Mouse (Mus musculus): Measurements from ENCODE around the gene Borcs6. TPM values are rescaled to one million over a fixed set of nuclear protein-coding genes. Genes with fewer than 3 reads are reported as not detected.

The Borcs6 gene
- total and polyA plus RNA-seq, 3 experiments = 9.2 to 9.3 TPM; not detected in 1

DNA sequence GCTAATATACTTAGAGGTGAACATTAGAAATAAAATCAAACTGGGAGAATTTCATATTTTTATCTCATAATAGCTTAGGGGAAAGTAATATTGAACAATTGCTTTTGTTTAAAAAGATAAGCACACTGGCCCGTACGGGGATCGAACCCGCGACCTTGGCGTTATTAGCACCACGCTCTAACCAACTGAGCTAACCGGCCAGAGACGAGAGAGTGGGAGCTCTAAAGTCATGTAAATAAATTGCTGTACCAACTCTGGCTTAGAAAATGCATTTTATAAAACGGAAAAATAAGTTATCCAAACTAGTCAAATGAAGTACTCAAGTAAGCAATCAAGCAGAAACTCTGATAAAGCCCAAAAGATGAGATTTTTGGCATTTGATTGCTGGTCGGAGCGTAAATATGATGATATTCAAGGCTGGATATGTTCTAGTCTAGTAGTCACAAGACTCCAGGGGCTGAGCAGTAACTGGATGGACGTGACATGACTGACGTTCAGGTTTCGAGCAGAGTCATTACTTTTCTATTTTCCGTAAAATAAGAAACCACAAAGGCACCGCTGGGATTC is 2.8 kb downstream of the Borcs6 start:
- H3K9me3 ChIP-seq (replicated peaks; ENCODE audit: insufficient read depth, low read length) = no peaks in the 10 kb centered on the region
- H3K27ac ChIP-seq (ENCODE audit: control insufficient read depth, low read depth, low read length) = peak overlapping the region; percentile 64
- peak; percentile 84 for DNase-seq (ENCODE audit: low read depth, low spot score)
- H3K36me3 ChIP-seq (ENCODE audit: control insufficient read depth in 1 of 2, insufficient read depth in 2 of 2, low read length in 2 of 2) = peaks cover 0 to 8% of the 10 kb centered on the region in 2 experiments; a peak in 2 of 4 replicates
- H3K4me3 ChIP-seq (ENCODE audit: control insufficient read depth in 1 of 2, insufficient read depth in 1 of 2, low read depth in 2 of 2, low read length in 2 of 2) = peak overlapping the region; percentile 53 to 87
- H3K27me3 ChIP-seq (ENCODE audit: control insufficient read depth in 1 of 2, insufficient read depth in 2 of 2, low read length in 2 of 2) = no peaks in the 10 kb centered on the region
- H3K9ac ChIP-seq (ENCODE audit: control insufficient read depth, low read depth, low read length, poor library complexity, severe bottlenecking) = peak overlapping the region; percentile 80
- TF ChIP-seq MXI1 (IDR thresholded peaks at IDR 0.05; ENCODE audit: low read depth, low read length) = peak; percentile 72
- TF ChIP-seq SIN3A (IDR thresholded peaks at IDR 0.05; ENCODE audit: low read length) = peak; percentile 70
- TF ChIP-seq ZMIZ1 (IDR thresholded peaks at IDR 0.05; ENCODE audit: low read depth, low read length) = no peak
- peak; percentile 93 for TF ChIP-seq MAFK (IDR thresholded peaks at IDR 0.05; ENCODE audit: borderline replicate concordance, low read depth, low read length)
- no peak for TF ChIP-seq MYC (IDR thresholded peaks at IDR 0.05; ENCODE audit: low read depth, low read length)
- no peak for TF ChIP-seq TAL1 (IDR thresholded peaks at IDR 0.05; ENCODE audit: low read length)
- no peak for TF ChIP-seq BHLHE40 (IDR thresholded peaks at IDR 0.05; ENCODE audit: borderline replicate concordance, low read depth, low read length)
- no peak for TF ChIP-seq MYB (IDR thresholded peaks at IDR 0.05; ENCODE audit: low read depth, low read length)
- TF ChIP-seq ELF1 (IDR thresholded peaks at IDR 0.05; ENCODE audit: low read depth, low read length) = peak; percentile 60; the same call in 1 of the 2 replicates
- no peak for TF ChIP-seq ZC3H11A (IDR thresholded peaks at IDR 0.05; ENCODE audit: low read depth, low read length)
- no peak; the same call in 1 of the 2 replicates for TF ChIP-seq HCFC1 (IDR thresholded peaks at IDR 0.05; ENCODE audit: low read depth, low read length)
- TF ChIP-seq TBP (IDR thresholded peaks at IDR 0.05; ENCODE audit: low read depth, low read length) = peak; percentile 98
- no peak for TF ChIP-seq GATA1 (IDR thresholded peaks at IDR 0.05; ENCODE audit: low read depth, low read length)
- no peak for TF ChIP-seq MEF2A (IDR thresholded peaks at IDR 0.05; ENCODE audit: extremely low read depth, insufficient replicate concordance, low read depth, low read length, poor library complexity, severe bottlenecking)
- peaks cover 10% of the 10 kb centered on the region; the same call in 1 of the 2 replicates for H3K79me2 ChIP-seq (ENCODE audit: control insufficient read depth, insufficient read depth, low read length, poor library complexity)
- peaks cover 0 to 13% of the 10 kb centered on the region in 2 experiments; a peak in 2 of 4 replicates for H3K4me1 ChIP-seq (ENCODE audit: control insufficient read depth in 1 of 2, insufficient read depth in 2 of 2, low read length in 2 of 2)

DNA sequence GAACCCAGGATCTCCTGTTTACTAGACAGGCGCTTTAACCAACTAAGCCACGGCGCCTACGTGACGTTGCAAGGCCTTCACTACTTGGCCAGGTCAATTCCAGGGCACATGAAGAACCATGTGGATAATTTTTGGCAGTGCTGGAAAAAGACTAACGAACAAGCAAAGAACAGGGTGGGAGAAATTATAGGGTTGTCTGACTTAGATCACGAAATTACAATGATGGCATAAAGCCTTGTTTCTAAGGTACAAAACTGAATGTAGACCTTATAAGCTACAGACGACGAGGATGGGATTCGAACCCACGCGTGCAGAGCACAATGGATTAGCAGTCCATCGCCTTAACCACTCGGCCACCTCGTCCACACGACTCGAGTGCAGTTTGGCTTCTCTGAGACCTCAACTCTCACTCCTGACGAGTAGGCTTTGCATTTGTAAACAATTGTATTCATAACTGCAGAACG is 3.3 kb downstream of the Borcs6 start:
- Histone ChIP-seq H3K27ac (ENCODE audit: control insufficient read depth, low read depth, low read length) (peak overlapping the region; percentile 69), H3K79me2 (ENCODE audit: control insufficient read depth, insufficient read depth, low read length, poor library complexity) (peaks cover 10% of the 10 kb centered on the region; the same call in 1 of the 2 replicates), H3K9ac (ENCODE audit: control insufficient read depth, low read depth, low read length, poor library complexity, severe bottlenecking) (peak overlapping the region; percentile 72), H3K36me3 (ENCODE audit: control insufficient read depth in 1 of 2, insufficient read depth in 2 of 2, low read length in 2 of 2) (peaks cover 0 to 8% of the 10 kb centered on the region in 2 experiments; a peak in 2 of 4 replicates), H3K4me3 (ENCODE audit: control insufficient read depth in 1 of 2, insufficient read depth in 1 of 2, low read depth in 2 of 2, low read length in 2 of 2) (peak overlapping the region; percentile 44 to 70), H3K27me3 (ENCODE audit: control insufficient read depth in 1 of 2, insufficient read depth in 2 of 2, low read length in 2 of 2) (no peaks in the 10 kb centered on the region), H3K9me3 (replicated peaks; ENCODE audit: insufficient read depth, low read length) (no peaks in the 10 kb centered on the region), H3K4me1 (ENCODE audit: control insufficient read depth in 1 of 2, insufficient read depth in 2 of 2, low read length in 2 of 2) (peaks cover 0 to 13% of the 10 kb centered on the region in 2 experiments; a peak in 2 of 4 replicates)
- TF ChIP-seq SIN3A (IDR thresholded peaks at IDR 0.05; ENCODE audit: low read length) = peak; percentile 64; the same call in 1 of the 2 replicates
- 0 out of 2 replicates have a peak, but pooled peaks have one; percentile 9 for TF ChIP-seq GATA1 (IDR thresholded peaks at IDR 0.05; ENCODE audit: low read depth, low read length)
- peak; percentile 98 for TF ChIP-seq MAFK (IDR thresholded peaks at IDR 0.05; ENCODE audit: borderline replicate concordance, low read depth, low read length)
- peak; percentile 98 for TF ChIP-seq TBP (IDR thresholded peaks at IDR 0.05; ENCODE audit: low read depth, low read length)
- no peak for TF ChIP-seq MAZ (IDR thresholded peaks at IDR 0.05; ENCODE audit: low read depth, low read length)
- TF ChIP-seq ZMIZ1 (IDR thresholded peaks at IDR 0.05; ENCODE audit: low read depth, low read length) = no peak
- TF ChIP-seq SMC3 (IDR thresholded peaks at IDR 0.05; ENCODE audit: low read depth, low read length) = no peak
- no peak for TF ChIP-seq POLR2A (IDR thresholded peaks at IDR 0.05; ENCODE audit: control insufficient read depth in 1 of 2, insufficient read depth in 1 of 2, low read depth in 1 of 2, low read length in 2 of 2, poor library complexity in 1 of 2)
- peak; percentile 76; the same call in 1 of the 2 replicates for TF ChIP-seq MYC (IDR thresholded peaks at IDR 0.05; ENCODE audit: low read depth, low read length)
- peak; percentile 54; the same call in 1 of the 2 replicates for TF ChIP-seq MXI1 (IDR thresholded peaks at IDR 0.05; ENCODE audit: low read depth, low read length)
- no peak for TF ChIP-seq ZKSCAN1 (IDR thresholded peaks at IDR 0.05; ENCODE audit: low read depth, low read length)
- TF ChIP-seq CTCF (IDR thresholded peaks at IDR 0.05 in 2 of 3, conservative IDR thresholded peaks at IDR 0.05 in 1 of 3; ENCODE audit: control insufficient read depth in 1 of 3, insufficient read depth in 1 of 3, low read depth in 2 of 3, low read length in 3 of 3, poor library complexity in 1 of 3, severe bottlenecking in 1 of 3) = no peak
- TF ChIP-seq ELF1 (IDR thresholded peaks at IDR 0.05; ENCODE audit: low read depth, low read length) = peak; percentile 79
- DNase-seq (ENCODE audit: low read depth, low spot score) = peak; percentile 95
